Mouse (Mus musculus): ENCODE results near the gene Pard6b. TPM values are rescaled to one million over a fixed set of nuclear protein-coding genes. Genes with fewer than 3 reads are reported as not detected.

Pard6b gene
- polyA plus RNA-seq, 1 experiment, result 55.0 TPM

DNA sequence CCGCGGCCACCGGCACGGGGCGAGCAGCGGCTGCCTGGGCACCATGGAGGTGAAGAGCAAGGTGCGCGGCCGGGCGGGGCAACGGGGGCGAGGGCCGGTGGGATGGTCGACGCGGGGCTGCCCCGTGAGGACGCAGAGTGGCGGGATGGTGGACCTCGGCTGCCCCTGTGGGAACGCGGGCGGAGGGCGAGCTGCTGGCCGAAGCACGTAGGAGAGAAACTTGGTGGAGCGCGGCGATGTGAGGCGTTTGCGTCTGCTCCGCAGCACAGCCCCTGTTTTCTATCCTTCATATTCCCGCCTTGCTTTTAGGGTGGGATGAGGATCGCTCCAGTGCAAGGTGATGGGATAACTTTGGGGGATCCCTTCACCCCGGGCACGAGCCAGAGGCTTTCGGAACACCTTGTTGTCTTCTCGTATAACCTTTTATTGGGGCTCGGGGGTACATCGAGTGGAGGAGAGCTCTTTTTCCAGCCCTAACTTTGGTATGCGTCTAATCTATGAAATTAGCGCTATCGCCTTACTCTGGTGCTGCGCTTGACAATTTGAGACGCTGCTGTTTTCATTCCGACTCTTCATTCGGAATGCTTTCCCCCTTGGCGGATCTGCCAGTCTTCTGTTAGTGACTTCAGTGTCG is 612 bp downstream of the Pard6b start:
- H3K9ac ChIP-seq (ENCODE audit: low read depth, poor library complexity, severe bottlenecking), result peak overlapping the region; percentile 90
- no peak overlapping the region for H3K27ac ChIP-seq (ENCODE audit: insufficient read depth, low read length)
- no peaks in the 10 kb centered on the region for H3K27me3 ChIP-seq (ENCODE audit: control insufficient read depth, insufficient read depth, low read length, poor library complexity, severe bottlenecking)
- no peaks in the 10 kb centered on the region for H3K36me3 ChIP-seq (ENCODE audit: control insufficient read depth, insufficient read depth, low read length, poor library complexity, severe bottlenecking)
- TF ChIP-seq POLR2A (IDR thresholded peaks at IDR 0.05; ENCODE audit: insufficient read depth, low read length) (no peak), CTCF (IDR thresholded peaks at IDR 0.05; ENCODE audit: low read depth, low read length) (no peak), EP300 (IDR thresholded peaks at IDR 0.05; ENCODE audit: insufficient read depth, low read depth, low read length) (no peak)
- peaks cover 2% of the 10 kb centered on the region for H3K4me1 ChIP-seq (ENCODE audit: control insufficient read depth, insufficient read depth, low read length)
- peak overlapping the region; percentile 67 for H3K4me3 ChIP-seq (ENCODE audit: low read depth, low read length)
- H3K9me3 ChIP-seq (replicated peaks; ENCODE audit: control insufficient read depth, insufficient read depth, low read length, poor library complexity, severe bottlenecking), result no peaks in the 10 kb centered on the region

DNA sequence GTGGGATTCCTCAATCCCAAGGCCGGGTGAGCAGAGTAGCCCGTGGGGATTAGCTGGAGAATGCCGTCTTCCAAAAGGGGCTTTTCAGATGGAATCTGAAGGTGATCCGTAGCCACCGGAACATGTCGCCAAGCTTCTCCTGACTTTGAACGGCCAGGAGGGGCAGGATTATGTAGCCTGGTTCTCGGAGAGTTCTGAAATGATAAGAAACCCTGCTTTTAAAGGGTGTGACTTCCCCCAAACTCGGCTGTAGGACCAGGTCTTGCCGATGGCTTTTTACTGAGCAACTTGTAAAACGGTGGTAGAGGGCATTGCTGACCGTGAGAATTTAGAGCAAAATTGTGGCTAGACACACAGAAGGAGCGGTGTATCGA is 1.1 kb downstream of the Pard6b start:
- Histone ChIP-seq H3K27ac (ENCODE audit: insufficient read depth, low read length) (no peak overlapping the region), H3K27me3 (ENCODE audit: control insufficient read depth, insufficient read depth, low read length, poor library complexity, severe bottlenecking) (no peaks in the 10 kb centered on the region)
- no peak for TF ChIP-seq EP300 (IDR thresholded peaks at IDR 0.05; ENCODE audit: insufficient read depth, low read depth, low read length)
- no peak for TF ChIP-seq CTCF (IDR thresholded peaks at IDR 0.05; ENCODE audit: low read depth, low read length)
- TF ChIP-seq POLR2A (IDR thresholded peaks at IDR 0.05; ENCODE audit: insufficient read depth, low read length), result no peak

DNA sequence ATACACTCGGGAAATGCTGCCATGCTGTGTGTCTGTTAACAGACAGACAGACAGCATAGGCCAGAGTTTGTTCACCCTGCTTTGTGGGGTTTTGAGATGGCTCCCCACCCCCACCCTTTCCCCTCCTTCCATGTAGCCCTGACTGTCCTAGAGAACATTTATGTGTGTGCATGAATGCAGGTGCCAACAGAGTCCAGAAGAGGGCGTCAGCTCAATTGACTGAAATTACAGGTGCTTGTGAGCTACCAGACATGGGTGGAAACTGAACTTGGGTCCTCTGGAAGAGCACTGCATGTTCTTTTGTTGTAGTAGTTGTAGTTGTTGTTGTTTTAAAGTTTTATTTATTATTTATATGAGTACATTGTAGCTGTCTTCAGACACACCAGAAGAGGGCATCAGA is 2.8 kb downstream of the Pard6b start:
- Histone ChIP-seq H3K27me3 (ENCODE audit: control insufficient read depth, insufficient read depth, low read length, poor library complexity, severe bottlenecking) (no peaks in the 10 kb centered on the region), H3K9me3 (replicated peaks; ENCODE audit: control insufficient read depth, insufficient read depth, low read length, poor library complexity, severe bottlenecking) (no peaks in the 10 kb centered on the region), H3K27ac (ENCODE audit: insufficient read depth, low read length) (no peak overlapping the region), H3K4me1 (ENCODE audit: control insufficient read depth, insufficient read depth, low read length) (peaks cover 2% of the 10 kb centered on the region), H3K36me3 (ENCODE audit: control insufficient read depth, insufficient read depth, low read length, poor library complexity, severe bottlenecking) (peaks cover 5% of the 10 kb centered on the region; the same call in 1 of the 2 replicates), H3K4me3 (ENCODE audit: low read depth, low read length) (no peak overlapping the region), H3K9ac (ENCODE audit: low read depth, poor library complexity, severe bottlenecking) (no peak overlapping the region)
- no peak for TF ChIP-seq POLR2A (IDR thresholded peaks at IDR 0.05; ENCODE audit: insufficient read depth, low read length)
- TF ChIP-seq CTCF (IDR thresholded peaks at IDR 0.05; ENCODE audit: low read depth, low read length), result peak; percentile 15

More for the DNA sequence above, 1.1 kb downstream of the Pard6b start:
- H3K4me1 ChIP-seq (ENCODE audit: control insufficient read depth, insufficient read depth, low read length), result peaks cover 2% of the 10 kb centered on the region
- H3K4me3 ChIP-seq (ENCODE audit: low read depth, low read length), result peak overlapping the region; percentile 67
- H3K9ac ChIP-seq (ENCODE audit: low read depth, poor library complexity, severe bottlenecking), result peak overlapping the region; percentile 90
- H3K36me3 ChIP-seq (ENCODE audit: control insufficient read depth, insufficient read depth, low read length, poor library complexity, severe bottlenecking), result no peaks in the 10 kb centered on the region
- no peaks in the 10 kb centered on the region for H3K9me3 ChIP-seq (replicated peaks; ENCODE audit: control insufficient read depth, insufficient read depth, low read length, poor library complexity, severe bottlenecking)

DNA sequence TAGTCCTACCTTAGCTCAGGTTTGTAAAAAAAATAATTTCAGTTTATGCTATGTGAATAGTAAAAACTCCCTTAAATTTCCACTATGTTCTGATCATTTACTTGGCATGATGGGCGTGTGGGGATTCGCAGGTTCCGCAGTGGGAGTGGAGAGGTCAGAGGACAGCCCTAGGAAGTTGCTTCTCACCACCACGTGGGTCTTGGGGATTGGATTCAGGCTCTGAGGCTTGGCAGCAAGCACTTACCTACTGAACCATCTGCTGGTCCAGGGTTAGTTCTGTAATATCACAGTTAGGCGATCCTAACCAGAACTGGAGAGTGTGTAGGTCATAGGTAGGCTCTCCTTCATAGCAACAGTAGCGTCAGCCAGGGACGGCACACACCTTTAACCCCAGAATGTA is 3.4 kb downstream of the Pard6b start:
- Histone ChIP-seq H3K27ac (ENCODE audit: insufficient read depth, low read length) (no peak overlapping the region), H3K9ac (ENCODE audit: low read depth, poor library complexity, severe bottlenecking) (no peak overlapping the region), H3K4me3 (ENCODE audit: low read depth, low read length) (no peak overlapping the region), H3K27me3 (ENCODE audit: control insufficient read depth, insufficient read depth, low read length, poor library complexity, severe bottlenecking) (no peaks in the 10 kb centered on the region), H3K4me1 (ENCODE audit: control insufficient read depth, insufficient read depth, low read length) (no peaks in the 10 kb centered on the region), H3K36me3 (ENCODE audit: control insufficient read depth, insufficient read depth, low read length, poor library complexity, severe bottlenecking) (peaks cover 5% of the 10 kb centered on the region; the same call in 1 of the 2 replicates), H3K9me3 (replicated peaks; ENCODE audit: control insufficient read depth, insufficient read depth, low read length, poor library complexity, severe bottlenecking) (no peaks in the 10 kb centered on the region)
- TF ChIP-seq CTCF (IDR thresholded peaks at IDR 0.05; ENCODE audit: low read depth, low read length), result no peak
- no peak for TF ChIP-seq POLR2A (IDR thresholded peaks at IDR 0.05; ENCODE audit: insufficient read depth, low read length)
- no peak for TF ChIP-seq EP300 (IDR thresholded peaks at IDR 0.05; ENCODE audit: insufficient read depth, low read depth, low read length)

DNA sequence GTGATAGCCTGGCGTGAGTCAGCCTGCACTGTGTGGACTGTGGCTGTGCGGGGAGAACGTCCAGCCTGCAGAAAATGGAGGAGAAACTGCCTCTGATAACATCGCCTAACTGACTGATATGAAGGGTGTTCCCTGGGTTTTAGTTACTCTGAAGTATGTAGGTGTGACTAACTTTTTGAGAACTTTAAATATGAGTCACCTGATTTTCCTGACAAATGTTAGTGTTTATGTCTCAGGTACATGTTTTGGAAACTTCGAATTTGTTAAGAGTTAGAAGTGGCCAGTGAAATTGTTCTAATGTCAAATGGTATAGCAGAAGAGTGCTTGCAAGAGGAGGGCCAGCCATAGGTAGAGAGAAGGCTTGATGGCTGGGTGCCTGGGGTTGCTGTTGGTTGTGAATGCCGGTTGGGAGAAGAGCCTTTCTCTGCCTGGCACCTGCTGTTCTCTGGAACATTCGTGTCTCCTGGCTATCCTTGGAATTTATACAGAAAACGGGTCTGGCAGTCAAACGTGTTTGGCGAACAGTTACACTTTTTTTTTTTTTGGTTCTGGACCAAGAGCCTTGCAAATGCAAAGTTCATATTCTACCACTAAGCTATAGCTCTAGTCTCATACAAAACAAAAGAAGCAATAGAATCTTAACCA is 4.9 kb downstream of the Pard6b start:
- H3K4me3 ChIP-seq (ENCODE audit: low read depth, low read length), result no peak overlapping the region
- H3K36me3 ChIP-seq (ENCODE audit: control insufficient read depth, insufficient read depth, low read length, poor library complexity, severe bottlenecking), result peaks cover 11% of the 10 kb centered on the region; the same call in 1 of the 2 replicates
- no peak overlapping the region for H3K27ac ChIP-seq (ENCODE audit: insufficient read depth, low read length)
- no peak overlapping the region for H3K9ac ChIP-seq (ENCODE audit: low read depth, poor library complexity, severe bottlenecking)
- H3K9me3 ChIP-seq (replicated peaks; ENCODE audit: control insufficient read depth, insufficient read depth, low read length, poor library complexity, severe bottlenecking), result no peaks in the 10 kb centered on the region
- TF ChIP-seq CTCF (IDR thresholded peaks at IDR 0.05; ENCODE audit: low read depth, low read length), result no peak
- TF ChIP-seq EP300 (IDR thresholded peaks at IDR 0.05; ENCODE audit: insufficient read depth, low read depth, low read length), result no peak
- no peak for TF ChIP-seq POLR2A (IDR thresholded peaks at IDR 0.05; ENCODE audit: insufficient read depth, low read length)
- H3K4me1 ChIP-seq (ENCODE audit: control insufficient read depth, insufficient read depth, low read length), result no peaks in the 10 kb centered on the region
- no peaks in the 10 kb centered on the region for H3K27me3 ChIP-seq (ENCODE audit: control insufficient read depth, insufficient read depth, low read length, poor library complexity, severe bottlenecking)

DNA sequence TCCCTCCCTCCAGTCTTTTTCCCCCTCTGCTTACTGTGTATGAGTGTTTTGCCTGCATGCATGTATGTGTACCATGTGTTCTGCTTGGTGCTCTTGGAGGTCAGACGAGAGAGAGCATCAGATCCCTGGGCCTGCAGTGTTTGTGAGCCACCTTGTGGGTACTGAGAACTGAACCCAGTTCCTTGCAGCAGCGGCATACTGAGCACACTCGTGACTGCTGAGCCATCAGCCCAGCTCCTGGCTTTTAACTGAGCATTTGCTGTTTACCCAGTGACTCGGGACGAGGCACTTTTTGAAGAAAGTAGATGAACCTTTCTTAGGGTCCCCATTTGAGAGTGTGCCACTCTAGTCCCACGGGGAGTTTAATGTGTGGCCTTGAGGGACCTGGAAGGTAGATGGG is 5.5 kb downstream of the Pard6b start:
- Histone ChIP-seq H3K9ac (ENCODE audit: low read depth, poor library complexity, severe bottlenecking) (no peak overlapping the region), H3K27me3 (ENCODE audit: control insufficient read depth, insufficient read depth, low read length, poor library complexity, severe bottlenecking) (no peaks in the 10 kb centered on the region), H3K27ac (ENCODE audit: insufficient read depth, low read length) (no peak overlapping the region), H3K9me3 (replicated peaks; ENCODE audit: control insufficient read depth, insufficient read depth, low read length, poor library complexity, severe bottlenecking) (no peaks in the 10 kb centered on the region), H3K4me3 (ENCODE audit: low read depth, low read length) (no peak overlapping the region), H3K36me3 (ENCODE audit: control insufficient read depth, insufficient read depth, low read length, poor library complexity, severe bottlenecking) (peaks cover 15% of the 10 kb centered on the region; the same call in 1 of the 2 replicates), H3K4me1 (ENCODE audit: control insufficient read depth, insufficient read depth, low read length) (no peaks in the 10 kb centered on the region)
- TF ChIP-seq EP300 (IDR thresholded peaks at IDR 0.05; ENCODE audit: insufficient read depth, low read depth, low read length) (no peak), CTCF (IDR thresholded peaks at IDR 0.05; ENCODE audit: low read depth, low read length) (no peak), POLR2A (IDR thresholded peaks at IDR 0.05; ENCODE audit: insufficient read depth, low read length) (no peak)
